Mouse (Mus musculus) retina, postnatal 1 day (tissue): Measurements from ENCODE around the gene Olfm1.

ENCODE experiments used
- DNase-seq: peaks from one replicate; pipeline ENCODE4 v3.0.0-alpha.2; 2012

The Olfm1 gene

DNA sequence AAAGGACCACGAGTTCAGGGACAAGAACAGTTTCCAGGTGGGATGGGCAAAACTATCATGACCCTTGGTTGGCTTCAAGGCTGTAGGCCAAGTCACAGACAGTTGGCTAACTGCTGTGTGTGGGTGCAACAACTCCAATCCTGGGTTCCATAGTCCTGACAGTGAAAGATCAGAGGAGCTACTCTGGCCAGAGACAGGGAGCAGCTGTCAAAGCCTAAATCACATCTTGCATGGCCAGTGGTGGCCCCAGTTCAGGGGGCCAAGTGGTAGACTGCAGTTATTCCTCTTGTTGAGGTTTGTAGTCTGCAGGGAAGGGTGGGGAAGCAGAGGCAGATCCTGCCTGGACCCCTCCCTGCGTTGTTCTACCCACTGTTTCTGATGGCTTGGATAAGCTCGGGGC is 48.1 kb downstream of the Olfm1 start:
- DNase-seq = no peak

DNA sequence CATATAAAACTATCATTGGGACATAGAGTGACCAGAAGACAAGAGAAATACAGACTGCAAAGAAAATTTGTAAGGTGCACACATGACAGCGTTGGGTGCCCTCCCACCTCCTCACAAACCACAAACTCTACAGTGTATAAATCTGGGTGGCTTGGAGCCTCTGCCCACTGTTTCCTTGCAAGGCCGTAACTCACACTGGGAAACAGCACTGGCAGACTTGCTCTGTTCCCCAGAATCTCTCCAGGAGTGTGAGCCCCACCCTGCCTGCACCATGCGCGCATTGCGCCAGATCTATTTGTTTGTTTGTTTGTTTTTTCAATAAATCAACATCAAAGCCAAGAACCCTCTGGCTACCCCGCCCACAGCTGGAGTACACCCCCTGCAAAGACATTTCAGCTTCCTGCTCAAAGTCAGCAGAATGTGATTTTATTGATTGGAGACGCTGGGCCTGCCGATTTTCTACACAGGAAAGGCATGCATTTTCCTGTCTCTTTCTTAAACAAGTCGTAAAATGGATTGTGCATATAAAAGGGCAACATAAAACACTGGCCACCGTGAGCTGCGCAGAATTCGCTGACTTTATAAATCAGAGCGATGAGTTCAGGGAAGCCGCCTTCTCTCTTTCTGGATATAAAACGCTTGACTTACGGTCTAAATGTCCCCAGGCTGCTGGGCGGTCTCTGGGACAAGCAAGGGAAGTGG is 48.9 kb downstream of the Olfm1 start:
- peak; percentile 40 for DNase-seq

DNA sequence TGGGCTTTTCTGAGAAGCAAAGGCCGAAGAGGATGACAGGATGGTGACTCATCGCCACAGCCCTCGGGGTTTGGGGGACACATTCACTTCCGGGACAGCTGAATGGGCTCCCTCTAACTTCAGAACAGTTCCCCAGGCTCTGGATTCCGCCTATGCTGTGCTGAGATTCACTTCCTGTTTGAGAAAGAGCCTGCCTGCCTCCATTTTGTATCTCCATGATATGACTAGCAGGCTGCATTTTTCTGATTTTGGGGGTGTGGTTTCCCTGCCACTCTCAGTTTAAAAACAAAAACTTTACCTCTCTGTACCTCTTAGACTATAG is 49.4 kb downstream of the Olfm1 start:
- no peak for DNase-seq

DNA sequence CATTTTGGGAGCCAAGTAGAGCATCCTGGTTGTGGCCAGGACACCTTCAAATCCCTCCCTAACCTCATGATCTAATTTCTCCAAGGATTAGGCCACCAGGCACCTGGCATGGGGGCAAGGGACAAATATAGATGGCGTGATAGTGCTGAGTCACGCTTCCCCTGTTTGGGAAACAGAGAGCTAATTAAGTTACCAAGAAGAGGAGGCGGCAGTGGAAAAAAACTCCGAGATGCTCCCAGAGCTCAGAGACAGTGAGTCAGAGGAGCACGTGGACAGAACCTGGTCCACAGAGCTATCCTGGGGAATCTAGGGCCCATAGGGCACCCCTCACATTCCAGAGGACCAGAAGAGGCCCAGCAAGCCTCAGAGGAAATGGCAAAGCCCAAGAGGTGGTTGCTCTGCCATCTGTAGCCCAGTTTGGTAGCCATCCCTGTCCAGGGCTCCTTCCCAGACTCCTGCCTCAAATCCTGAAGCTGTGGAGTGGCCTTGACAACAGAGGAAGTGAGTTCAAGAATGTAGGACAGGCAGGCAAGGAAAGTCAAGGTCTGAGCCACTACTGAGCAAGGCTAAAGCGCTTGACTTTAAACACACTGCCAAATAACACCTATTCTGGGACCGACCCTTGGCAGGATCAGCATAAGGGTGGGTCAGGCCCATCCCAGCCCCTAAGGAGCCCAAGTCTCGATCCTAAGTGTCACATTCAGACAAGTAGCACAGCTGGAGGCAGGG is 52.0 kb downstream of the Olfm1 start:
- DNase-seq = no peak

DNA sequence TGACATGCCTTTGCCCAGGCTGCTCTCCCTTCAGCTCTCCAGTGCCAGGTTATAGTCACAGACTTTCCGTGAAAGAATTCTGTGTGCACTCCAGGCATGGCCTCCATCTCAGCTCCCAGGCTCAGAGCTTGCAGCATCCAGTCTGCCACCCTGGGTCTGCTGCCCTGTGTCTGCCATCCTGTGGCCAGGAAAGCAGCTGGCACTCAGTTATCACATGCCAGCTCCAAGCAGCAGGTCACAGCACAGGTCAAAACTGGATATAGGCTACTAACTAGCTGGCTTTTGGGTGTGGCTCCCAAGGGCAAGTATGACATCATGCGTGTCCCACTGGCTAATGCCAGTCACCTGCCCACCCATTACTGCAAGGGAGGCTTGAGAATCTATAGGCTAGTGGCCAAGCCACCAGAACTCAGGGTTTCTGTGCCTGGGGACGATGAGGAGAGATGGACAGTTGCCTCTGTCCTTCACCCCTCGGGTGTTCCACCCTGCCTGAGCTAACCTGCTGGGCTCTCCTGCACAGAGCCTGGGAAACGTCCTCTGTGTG is 53.4 kb downstream of the Olfm1 start:
- DNase-seq = no peak

- peak; percentile 63 for DNase-seq
Observed at GRCm38 (mm10) chr2:28247098-28247497, 54.3 kb downstream of the Olfm1 start.

- no peak for DNase-seq
Observed at GRCm38 (mm10) chr2:28252554-28252953, 59.8 kb downstream of the Olfm1 start.

- no peak for DNase-seq
Observed at GRCm38 (mm10) chr2:28256029-28256428, 63.2 kb downstream of the Olfm1 start.

- no peak for DNase-seq
Observed at GRCm38 (mm10) chr2:28261438-28261837, 68.6 kb downstream of the Olfm1 start.

- no peak for DNase-seq
Observed at GRCm38 (mm10) chr2:28267776-28268275, 75.0 kb downstream of the Olfm1 start.

- DNase-seq = peak; percentile 29
Observed at GRCm38 (mm10) chr2:28270561-28270960, 77.8 kb downstream of the Olfm1 start.

- no peak for DNase-seq
Observed at GRCm38 (mm10) chr2:28272218-28272965, 79.6 kb downstream of the Olfm1 start.

DNA sequence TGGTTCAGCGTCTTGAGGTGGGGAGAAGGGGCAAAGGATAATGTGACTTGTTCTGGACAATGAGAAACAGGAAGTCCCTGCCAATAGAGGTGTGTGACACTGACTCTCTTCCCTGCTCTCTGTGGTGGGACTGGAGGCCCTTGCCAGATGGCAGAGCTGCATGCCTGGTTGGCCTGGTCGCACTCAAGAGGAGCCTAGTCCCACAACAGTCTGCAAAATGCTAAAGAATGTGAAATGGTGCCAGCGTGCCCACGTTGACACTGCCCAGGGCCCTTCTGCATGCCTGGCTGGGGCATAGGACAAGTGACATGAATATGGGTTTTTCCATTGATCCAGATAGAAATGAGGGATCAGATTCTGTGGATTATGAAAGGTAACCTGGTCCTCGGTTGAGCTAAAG is 81.2 kb downstream of the Olfm1 start:
- DNase-seq = no peak

DNA sequence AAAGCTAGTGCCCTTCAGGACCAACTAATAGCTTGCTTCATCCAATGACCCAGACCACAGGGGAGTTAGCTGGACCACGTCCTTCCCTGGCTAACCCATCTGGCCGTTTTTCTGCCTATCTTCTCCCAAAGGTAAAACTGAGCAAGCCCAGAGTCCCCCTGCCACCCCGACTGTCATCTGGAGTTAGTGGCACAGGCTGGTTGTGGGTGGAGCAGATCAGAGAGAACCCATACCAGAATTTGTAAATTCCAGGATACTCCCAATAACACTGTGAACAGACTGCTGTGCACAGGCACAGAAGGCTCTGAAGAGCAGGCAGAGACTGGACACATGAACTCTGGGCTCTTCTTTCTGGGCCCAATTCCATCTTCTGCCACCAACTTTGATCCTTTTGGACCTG is 82.6 kb downstream of the Olfm1 start:
- no peak for DNase-seq

GRCm38 (mm10) chr2:28278150-28278549 is 85.4 kb downstream of the Olfm1 start:
- DNase-seq = peak; percentile 86

GRCm38 (mm10) chr2:28278853-28279252 is 86.1 kb downstream of the Olfm1 start:
- DNase-seq = no peak
